Mouse (Mus musculus) T-helper 2 cell (primary cell): ENCODE measurements around the gene Bdh1.
"Not testable (repeated sequence)": the region's sequence is repeated elsewhere in the genome, so short reads cannot be mapped to it uniquely, and the experiment has no call there.

ENCODE experiments used
- in situ Hi-C: fragments of 300-600 bp; cut with MboI, MseI; formaldehyde crosslinking; loops from one replicate; pipeline ENCODE4 v1.15.1; 2025; ENCODE audit warnings: high pct_unique_total_duplicates

Gene Bdh1

DNA sequence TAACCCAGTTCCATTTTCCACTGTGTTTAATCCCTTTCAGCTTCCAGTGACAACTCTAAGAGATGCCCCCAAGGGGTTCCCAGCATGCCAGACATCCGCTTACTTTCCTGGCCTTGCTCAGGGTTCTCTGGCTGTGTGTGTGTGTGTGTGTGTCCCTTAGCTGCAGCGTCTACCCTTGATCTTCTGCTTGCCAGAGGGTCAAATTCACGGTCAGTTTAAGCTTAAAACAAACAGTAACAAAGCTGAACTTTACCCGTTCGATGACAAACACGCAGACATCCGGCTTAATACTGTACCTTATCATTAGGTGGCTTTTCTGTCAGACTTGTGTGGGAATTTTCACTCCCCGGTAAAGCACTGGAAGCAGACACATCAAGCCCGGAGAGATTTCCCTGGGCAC lies at the start of gene Bdh1:
Gene Bdh1, plus strand, starts transcription at position 281 of the 400 bp plus-strand sequence.
- in situ Hi-C loops, result no loop called here

DNA sequence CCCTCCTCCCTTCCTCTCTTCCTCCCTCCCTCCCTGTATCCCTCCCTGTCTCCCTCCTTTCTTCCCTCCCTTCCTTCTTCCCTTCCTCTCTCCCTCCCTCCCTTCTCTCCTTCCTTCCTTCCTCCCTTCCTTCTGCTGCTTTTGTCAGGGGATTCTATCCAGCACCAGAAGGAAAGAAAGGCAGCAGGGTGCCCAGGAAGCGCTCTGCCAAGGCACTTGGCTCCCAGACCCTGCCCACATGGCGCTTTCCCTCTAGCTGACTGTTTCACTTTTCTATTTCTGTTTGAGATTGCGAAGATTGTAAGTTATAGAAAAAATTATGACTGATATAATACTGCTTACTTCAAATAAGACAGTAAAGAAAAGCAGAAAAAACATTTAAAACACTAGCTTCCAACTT lies 49.8 kb upstream of the Bdh1 start:
- in situ Hi-C loops, result loop anchor here (5.0 to 25.0 kb wide), 2 partner anchors 435 to 1570 kb away; no protein-coding TSS in a partner anchor

DNA sequence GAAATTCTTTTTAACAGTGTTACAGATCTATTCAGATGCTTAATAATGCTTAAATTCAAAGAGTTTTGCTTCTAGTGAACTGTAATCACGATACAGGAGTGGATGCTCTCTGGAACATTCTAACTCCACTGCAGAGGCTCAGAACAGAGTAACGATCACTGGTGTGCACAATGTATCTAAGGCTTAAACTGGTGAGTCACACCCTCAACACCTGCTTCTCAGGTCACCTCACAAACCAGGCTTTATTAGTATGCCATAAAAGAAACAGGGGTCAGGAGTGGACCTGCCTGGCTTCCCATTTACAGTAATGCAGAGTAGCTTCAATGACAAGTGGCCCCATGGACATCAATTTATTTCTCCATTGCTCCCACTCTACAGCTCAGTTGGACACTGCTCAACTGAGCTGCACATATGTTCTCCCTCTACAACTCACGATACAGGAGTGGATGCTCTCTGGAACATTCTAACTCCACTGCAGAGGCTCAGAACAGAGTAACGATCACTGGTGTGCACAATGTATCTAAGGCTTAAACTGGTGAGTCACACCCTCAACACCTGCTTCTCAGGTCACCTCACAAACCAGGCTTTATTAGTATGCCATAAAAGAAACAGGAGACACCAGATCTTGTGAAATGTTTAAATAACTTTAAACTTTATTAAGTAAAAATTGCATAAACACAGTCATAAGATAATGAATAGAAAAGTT lies 46.0 kb upstream of the Bdh1 start:
- in situ Hi-C loops, result loop anchor here (5.0 kb wide), 1 partner anchor 1546 kb away; no protein-coding TSS in a partner anchor

DNA sequence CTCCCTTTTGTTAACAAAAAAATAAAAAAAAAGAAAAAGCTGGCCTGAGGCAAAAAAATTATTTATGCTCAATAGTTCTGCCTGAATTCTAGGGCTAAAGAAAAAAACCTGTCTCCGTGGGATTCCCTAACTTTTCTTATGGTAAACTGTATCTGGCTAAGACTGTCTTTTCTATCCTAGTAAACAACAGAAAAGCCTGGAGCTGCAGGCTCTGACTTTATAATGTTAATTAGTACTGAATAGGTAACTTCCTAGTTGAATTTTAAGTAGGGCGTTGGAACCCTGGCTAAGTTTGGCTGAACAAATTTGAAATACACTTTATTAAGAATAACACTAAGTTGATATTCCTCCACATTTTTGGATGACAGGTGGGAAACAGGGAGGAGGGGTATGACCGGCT lies 33.8 kb upstream of the Bdh1 start:
- in situ Hi-C loops, result not testable (repeated sequence)

DNA sequence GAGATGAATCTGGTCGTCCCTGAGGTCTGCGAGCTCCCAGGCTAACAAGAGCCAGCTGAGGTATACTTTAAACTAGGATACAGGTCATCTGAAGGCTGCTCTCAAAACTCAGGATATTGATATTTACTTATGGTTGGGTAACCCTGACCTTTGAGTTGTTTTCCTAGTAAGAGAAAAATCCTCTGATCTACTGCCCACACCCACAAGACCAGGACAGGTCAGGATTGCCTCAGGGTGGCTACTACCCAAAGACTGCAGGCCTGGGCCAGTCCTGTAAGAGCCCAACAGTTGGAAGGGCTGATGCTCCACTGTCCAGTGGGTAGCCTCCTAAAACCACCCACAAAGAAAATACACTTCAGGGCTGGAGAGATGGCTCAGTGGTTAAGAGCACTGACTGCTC lies 22.8 kb upstream of the Bdh1 start:
- in situ Hi-C loops, result no loop called here

DNA sequence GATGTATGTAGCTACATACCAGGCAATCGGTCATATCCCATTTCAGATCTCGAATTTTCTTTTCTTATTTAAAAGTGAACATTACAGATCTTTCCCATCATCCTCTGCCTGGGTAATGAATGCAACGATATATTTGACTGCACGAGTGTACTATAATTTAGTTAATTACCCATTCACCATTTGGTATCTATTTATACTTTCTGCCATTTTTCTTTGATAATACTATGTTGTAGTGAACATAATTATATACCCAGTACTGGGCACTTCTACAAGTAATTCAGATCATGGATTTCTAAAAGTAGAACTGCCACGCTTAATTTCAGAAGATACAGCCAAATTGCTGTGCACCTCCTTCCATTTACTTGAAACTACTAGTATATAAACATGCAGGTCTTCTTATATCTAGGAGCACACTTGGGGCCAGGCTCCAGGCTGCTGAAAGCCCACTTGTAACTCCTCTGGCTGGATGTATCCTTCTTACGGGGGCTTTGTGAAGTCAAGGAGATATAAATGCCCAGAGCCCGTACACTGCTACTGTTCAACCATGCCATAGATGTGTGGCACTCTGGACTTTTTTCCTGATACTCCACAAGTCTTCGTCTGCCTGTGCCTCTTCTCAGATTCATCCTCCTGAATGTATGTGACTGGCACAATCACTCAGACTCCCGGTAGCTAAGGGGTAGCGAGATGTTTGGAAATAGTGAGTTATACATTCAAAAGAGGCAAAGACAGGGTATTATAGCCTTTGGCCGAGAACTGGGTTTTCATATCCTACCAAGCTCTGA lies 21.0 kb upstream of the Bdh1 start:
- in situ Hi-C loops, result no loop called here

DNA sequence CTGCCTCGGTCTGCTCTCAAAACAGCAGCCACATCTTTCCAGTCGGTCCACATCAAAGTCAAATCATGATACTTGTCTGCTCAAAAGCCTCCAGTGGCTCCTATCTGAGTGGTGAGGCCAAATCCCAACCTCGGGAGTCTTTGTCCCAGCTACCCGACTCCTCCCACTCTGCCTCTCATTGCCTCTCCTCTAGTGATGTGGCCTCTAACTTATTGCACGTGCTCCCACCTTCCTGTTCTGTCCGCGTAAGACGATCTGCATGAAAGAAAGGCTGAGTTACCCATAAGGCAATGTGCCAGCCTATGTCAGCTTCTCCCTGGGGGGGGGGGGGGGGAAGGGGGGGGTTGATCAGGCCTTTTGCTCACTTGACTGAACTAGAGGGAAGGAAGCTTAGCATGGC lies 20.0 kb upstream of the Bdh1 start:
- in situ Hi-C loops, result no loop called here

DNA sequence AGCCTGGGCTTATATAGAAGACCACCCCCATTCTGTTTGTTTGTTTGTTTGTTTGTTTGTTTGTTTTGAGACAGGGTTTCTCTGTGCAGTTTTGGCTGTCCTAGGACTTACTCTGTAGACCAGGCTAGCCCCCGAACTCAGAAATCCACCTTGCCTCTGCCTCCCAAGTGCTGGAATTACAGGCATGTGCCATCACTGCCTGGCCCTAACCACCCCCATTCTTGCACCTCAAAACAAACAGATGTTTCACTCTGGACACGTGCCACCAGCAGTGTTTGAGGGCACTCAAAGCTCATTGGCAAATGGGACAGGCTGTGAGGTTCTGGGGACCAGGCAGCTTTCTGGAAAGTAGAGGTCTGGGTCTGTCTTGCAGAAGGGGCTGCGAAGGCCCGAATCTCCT lies 18.1 kb upstream of the Bdh1 start:
- in situ Hi-C loops, result no loop called here

DNA sequence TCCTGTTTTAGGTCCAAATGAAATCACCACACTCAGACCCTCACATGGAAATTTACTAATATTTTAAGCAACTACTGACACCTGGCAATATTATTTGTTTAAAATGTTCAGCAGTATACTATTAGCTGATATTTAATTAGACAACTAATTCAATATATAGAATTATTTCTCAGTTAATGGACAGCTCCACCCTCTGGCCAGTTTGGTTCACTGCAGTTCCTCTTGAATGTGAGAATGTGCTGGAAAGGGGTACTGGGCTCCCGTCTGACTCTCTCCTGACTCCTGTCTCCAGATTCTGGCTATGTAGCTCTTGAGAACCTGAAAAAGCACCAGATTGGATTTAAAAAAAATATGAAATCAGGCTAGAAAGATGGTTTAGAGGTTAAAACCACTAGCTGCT lies 17.0 kb upstream of the Bdh1 start:
- in situ Hi-C loops, result no loop called here

DNA sequence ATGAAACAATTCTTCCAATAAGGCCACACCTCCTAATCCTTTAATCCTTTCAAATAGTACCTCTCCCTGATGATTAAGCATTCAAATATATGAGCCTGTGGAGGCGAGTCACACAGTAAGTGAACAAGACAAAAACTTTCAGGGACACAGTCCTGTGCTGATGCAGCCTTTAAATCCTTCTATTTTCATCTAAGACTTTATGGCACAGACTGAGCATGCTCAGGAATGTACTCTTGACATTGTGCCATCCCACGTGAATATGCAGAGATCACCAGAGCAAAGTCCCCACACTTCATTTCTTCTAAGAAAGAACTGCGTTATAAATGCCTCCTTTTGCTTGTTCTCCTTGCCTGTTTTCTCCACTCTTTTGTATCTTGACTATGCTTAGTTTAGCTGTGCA lies 14.2 kb upstream of the Bdh1 start:
- in situ Hi-C loops, result no loop called here

DNA sequence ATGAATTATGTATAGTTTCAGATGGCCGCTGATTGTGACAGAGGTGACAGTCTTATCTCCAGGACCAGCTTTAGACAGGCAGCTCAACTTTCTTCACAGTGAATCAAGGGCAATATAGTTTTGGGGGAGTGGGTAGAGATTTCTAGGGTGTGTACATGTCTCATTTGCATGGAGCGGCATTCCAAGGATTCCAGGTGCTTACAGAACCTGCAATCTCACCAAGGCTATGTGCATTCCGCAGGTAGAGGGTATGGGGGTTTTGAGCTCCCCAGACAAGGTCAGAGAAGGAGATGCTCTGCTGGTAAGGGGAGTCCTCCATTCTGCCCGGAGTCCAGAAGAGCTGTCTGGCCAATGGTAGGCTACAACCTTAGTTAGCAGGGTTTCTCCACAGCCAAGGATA lies 11.1 kb upstream of the Bdh1 start:
- in situ Hi-C loops, result no loop called here

DNA sequence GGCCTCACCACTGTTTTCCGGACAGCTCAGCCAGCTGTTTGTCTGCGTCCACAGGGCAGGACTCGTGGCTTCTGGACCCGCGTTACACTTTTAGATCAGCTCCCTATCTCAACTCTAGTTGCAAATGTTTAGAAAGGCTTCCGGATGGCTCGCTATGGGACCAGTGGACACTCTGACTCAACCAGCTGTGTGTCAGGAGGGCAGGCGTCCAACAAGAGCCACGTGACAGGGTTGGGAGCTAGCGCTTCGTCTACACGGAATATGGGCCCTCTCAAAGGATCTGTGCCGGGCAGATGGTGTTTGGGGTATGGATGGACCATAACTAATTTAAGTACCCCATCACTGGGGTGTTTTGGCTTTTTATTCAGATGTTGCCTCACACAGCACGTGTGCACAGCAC lies 9.8 kb upstream of the Bdh1 start:
- in situ Hi-C loops, result no loop called here

DNA sequence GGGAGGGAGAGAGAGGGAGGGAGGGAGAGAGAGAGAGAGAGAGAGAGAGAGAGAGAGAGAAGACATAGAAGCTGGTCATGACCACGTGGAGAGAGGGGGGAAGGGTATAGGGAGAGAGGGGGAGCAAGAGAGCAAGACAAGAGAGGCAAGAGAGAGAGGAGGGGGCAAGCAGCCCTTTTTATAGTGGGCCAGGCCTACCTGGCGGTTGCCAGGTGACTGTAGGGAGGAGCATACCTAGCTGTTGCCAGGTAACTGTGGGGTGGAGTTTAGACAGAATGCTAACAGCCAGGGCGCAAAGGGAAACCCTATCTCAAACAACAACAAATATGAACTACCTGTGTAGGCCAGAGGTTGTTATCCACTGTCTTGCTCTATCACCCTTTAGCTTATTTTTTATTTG lies 8.3 kb upstream of the Bdh1 start:
- in situ Hi-C loops, result no loop called here

DNA sequence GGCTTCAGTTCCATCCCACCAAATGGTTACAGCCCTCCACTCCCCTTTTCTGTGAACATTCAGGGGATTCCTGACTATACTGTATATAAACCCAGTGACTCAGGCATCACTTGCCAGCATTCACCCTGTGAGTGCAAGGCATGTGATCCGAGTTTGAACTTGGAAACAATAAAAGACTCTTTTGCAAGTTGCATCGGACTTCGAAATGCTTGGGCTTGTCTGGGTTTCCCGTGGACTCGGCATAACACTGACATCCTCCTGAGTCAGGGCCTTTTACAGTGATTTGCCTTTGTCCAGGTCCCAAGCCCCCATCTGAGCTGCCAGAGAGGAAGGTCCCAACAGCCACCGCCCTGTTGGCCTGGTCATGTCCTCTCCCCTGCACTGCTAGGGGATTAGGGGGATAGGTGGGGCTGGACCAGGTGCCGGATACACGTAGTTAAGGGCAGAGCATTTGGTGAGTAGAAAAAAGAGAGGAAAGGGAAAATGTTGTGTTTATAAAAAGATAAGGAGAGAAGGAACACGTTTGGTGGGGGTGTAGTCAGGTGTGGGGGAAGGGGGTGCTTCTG lies 6.1 kb upstream of the Bdh1 start:
- in situ Hi-C loops, result no loop called here

DNA sequence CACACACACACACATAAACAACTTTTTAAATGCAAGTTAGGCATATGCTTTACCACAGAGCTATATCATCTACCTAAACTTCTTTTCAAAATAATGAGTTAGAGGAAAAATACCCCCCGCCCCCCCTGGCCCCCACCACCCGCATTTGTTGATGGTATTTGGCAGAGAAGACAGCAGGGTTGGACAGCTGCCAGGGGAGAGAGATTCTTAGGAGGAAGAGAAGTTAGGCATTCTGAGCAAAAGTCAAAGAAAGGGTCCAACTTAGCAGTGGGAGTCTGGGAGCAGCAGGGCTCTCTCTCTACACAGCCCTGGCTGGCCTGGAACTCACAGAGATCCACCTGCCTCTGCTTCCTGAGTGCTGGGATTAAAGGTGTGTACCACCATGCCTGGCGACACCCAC lies 3.4 kb upstream of the Bdh1 start:
- in situ Hi-C loops, result no loop called here

DNA sequence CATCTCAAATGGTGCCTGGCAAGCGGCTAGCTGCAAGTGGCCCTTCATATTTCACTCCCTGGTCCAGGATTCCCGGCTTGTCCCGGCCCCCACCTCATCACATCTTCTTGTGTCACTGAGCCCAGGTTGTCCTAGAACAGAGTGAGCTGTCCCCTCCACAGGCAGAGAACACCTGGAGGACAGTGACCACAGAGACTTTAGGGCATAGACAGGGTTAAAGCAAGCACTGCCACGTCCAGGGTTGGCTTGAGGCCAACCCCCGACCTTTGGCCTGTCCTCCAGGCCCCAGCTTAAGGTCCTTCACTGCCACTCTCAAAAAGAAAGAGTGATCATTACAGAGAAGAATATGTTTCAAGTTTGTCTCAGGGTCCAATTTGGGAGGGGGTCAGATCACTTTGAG lies 2.6 kb upstream of the Bdh1 start:
- in situ Hi-C loops, result no loop called here

DNA sequence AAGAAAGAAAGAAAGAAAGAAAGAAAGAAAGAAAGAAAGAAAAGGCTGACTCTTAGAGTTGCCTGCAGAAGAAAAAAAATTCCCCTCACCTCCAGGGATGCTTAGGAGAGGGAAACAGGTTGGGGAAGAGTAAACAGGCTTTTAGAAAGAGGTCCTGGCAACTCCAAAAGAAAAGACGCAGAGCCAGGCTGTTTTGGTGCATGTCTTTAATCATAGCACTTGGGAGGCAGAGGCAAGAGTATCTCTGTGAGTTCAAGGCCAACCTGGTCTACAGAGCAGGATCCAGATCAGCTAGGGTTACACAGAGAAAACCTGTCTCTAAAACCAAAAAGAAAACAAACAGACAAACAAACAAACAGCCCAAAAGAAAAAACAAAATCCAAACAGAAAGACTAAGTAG lies 642 bp downstream of the Bdh1 start:
- in situ Hi-C loops, result no loop called here

DNA sequence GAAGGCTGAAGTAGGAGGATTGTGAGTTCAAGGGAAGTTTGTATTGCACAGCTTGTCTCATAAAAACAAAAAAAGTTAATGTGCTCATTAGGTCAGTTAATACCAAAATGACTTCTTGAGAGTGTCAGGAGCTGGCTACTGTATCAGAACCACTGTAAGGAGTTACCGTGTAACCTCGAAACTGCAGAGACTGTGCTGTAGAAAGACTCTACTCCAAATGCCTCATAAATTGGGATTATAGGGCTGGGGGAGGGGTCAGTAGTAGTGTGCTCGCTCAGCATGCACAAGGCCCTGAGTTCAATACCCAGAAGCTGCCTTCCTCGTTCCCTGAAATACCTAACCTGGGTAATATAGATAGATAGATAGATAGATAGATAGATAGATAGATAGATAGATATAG lies 1.3 kb downstream of the Bdh1 start:
- in situ Hi-C loops, result no loop called here

DNA sequence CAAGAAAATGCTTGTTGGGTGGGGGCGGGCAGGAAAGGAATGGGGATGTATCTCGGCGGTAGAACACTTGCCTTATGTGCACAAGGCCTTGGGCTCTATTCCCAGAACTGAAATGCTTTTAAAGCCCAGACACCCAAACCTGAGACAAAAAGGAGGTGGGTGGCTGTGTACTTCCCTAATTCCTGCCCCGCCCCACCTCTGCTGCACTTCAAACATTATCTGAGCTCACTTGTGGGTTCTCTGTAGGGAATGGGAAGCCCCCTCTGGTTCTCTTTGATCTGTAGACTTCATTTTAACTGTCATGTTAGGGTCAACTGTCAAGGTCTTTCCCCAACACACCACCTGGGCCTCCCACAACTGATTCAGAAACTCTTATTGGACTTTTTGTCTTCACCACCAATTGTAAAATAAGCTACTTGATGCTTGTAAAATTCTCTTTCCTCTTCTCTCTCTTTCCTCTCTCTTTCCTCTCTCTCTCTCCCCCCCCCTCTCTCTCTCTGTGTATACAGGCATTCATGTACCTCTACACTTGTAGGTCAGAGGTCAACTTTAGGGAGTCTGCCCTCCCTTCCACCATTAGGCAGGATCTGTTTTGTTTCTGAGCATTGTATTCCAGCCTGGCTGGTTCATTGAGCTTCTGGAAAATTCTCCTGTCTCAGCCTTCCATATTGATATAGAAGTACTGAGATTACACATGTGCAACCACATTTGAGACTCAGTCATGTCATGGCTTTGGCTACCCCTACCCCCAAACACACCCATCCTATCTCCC lies 2.5 kb downstream of the Bdh1 start:
- in situ Hi-C loops, result no loop called here

DNA sequence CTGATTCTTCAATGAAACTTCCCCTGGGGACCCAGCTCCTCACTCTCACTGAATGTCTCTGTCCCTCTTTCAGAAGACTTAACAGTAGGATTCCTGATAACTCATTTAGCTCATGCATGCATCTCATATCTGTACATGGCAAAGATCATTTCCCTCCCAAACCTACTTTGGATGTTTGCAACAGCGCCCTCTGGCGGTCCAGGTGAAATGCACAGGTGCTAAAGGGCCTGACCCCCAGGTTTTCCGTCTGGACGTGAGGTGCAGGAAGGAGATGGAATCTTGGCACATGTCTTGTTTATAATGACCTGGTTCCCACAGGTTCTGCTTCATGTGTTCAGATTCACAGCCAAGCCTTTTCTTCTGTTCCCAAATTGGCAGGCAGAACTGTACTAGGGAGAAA lies 3.4 kb downstream of the Bdh1 start:
- in situ Hi-C loops, result no loop called here

DNA sequence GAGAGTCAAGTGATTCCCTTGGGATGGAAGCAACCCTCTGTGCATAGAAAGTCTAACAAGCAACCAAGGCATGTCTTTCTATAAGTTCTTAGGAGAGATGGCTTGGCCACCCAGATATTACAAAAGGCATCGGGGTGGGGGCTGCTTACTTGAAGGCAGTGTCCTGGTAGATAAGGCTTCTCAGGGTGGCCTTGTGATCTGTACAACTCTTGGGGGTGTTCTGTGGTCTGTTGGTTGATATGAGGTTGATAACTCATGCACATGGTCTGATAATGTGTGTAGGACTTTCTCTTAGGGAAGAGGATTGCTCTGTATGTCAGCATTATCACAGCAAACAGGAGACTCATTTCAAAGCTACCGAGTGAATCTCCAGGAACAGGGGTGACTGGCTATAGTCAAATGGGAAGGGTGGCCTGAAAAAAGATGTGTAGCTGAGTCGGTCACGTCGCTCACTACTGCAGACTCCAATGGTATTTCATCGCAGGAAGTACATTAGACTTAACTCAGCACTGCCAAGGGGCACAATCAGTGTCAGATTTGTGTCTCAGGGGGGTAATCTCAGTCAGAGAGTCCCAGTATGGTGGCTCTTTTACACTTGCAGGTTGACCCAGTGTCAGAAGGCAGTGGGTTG lies 4.5 kb downstream of the Bdh1 start:
- in situ Hi-C loops, result no loop called here

DNA sequence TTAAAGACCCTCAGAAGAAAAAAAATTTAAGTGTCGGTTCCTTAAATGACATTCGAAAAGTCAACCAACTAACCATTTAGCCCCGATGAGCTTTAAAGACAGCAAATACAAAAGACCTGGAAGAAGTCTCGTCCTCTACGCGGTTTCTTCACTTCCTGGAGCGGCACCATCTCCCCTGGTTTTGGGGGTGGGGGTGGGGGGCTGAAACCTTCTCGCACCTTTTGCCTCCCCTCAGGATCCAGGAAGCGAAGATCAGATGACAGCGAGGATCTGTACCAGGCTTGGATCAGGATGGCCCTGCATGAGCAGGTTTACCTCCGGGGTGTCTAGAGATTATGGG lies 6.2 kb downstream of the Bdh1 start:
- in situ Hi-C loops, result no loop called here
